Mouse (Mus musculus) R1 (cell line): ENCODE measurements around the gene Crtc2.
"Not testable (repeated sequence)": the region's sequence is repeated elsewhere in the genome, so short reads cannot be mapped to it uniquely, and the experiment has no call there.

ENCODE experiments used
- DNase-seq: peaks from one replicate; pipeline ENCODE4 v3.0.0-alpha.2; 2018; ENCODE audit warnings: low read depth, low spot score

Gene Crtc2

DNA sequence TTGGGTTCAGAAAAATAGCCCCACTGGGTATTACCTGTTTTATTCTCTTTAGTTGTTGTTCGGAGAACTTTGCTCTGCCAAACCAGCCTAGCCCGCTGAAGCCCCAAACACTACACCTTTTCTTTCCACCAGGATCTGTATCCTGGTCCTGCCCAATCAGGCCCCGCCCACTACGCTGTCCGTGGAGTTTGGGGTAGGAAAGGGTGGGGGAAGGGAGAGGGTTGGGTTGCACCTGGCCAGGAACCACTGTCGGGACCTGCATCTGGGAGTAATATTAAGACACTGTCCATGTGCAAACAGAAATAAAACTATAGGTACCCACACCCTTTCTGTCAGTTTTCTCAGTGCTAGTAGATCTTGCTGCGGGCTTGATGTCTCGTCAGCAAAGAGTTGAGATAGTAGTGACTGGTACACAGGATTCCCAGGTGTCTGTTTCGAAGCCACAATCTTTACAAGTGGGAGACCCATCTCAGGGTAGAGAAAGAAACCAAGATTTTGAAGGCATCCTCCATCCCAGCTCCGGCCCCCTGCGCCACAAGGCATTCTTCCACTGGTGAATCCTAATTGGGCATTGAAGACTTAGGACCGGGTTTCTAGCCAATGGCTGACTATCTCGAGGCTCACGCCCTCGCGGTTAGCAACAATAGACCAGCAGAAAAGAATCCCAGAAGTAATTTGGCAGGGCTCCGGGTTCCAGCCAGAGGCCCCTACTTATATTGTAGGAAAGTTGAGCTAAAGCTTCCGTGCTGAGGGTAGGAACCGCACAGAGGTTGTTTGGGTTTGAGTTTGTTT is 10.8 kb upstream of the Crtc2 start, which contains the start of gene Creb3l4:
Gene Creb3l4 (minus strand): TSS at position 529 of the 792 bp plus-strand sequence.
- peak; percentile 92 for DNase-seq

DNA sequence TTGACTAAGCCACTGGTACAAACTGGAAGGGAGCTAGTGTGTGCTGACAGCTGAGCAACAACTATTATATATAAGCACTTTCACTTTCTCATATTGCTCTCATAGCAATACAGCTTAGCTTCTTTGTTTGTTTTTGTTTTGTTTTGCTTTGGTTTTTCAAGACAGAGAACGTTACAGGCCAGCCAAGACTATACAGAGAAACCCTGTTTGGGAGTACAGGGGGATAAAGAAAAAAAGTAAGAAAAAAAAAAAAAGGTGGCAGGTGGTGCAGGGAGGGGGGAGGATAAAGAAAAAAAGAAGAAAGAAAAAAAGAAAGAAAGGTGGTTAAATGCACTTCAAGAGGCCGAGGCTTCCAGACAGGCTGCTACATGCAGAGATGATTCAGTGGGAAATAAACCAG is 8.6 kb upstream of the Crtc2 start:
- no peak for DNase-seq

DNA sequence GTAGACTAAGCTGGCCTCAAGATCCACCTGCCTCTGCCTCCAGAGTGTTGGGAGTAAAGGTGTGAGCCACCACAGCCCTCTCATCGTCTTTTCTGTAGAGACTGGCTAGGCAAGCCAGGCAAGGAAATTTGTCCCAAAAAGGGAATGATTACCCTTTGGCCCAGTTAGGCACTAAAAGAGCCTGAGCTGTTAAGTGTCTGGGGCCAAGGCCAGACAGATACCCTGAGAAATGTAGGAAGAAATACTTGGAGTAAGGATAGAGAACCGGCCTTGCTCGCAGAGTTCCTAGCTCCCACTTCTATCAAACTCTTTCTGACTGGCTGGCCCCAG is 6.4 kb upstream of the Crtc2 start:
- no peak for DNase-seq

DNA sequence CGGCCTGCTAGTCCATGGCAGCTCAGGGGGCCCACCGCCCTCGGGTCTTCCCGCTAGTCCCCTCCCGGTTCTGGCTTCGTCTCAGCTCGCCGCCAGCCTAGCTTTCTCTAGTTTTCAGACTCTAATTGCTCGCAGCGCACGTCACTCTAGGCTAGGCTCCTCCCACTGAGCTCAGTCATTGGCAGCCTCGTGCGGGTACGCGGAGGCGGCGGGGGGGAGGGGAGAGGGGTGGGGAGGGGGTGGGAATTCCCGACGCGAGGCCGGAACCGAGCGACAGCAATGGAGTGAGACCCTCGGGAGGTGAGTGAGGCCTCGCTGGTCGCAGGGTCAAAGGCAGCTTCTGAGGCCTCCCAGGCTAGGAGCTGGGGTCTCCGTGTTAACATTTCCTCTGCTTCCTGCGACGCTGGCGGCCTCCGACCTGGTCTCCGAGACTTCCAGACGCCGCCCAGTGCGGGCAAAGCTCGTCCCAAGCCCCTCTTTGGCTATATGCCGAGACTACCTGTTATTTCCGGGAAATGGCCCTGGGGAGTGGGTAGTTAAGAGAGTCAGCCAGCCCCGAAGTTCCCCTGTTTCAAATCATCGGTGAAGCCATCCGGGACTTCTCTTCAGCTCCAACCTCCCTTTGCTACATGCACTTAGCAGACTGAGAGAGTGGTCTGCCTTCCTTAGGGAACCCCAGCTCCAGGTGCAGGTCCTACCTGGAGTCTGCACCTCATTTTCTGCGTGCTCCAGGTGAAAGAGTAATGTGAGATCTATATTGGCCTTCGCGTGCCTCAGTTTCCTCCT is 5.8 kb upstream of the Crtc2 start, which contains the start of gene Slc39a1:
Gene Slc39a1 (plus strand): TSS at position 213 of the 786 bp plus-strand sequence.
- DNase-seq, result peak; percentile 97

DNA sequence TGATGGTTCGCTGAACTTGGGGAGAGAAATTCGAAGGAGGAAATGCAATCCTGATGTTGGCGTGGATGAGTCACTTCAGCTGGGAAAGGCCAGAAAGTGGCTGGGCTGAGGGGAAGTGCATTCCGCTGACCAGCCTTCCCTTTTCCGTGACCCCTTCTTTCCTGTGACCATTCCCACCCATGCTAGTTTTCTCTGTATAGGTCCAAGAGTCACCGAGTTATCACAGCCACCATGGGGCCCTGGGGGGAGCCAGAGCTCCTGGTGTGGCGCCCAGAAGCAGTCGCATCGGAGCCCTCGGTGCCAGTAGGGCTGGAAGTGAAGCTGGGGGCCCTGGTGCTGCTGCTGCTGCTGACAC is 5.2 kb upstream of the Crtc2 start:
- no peak for DNase-seq

DNA sequence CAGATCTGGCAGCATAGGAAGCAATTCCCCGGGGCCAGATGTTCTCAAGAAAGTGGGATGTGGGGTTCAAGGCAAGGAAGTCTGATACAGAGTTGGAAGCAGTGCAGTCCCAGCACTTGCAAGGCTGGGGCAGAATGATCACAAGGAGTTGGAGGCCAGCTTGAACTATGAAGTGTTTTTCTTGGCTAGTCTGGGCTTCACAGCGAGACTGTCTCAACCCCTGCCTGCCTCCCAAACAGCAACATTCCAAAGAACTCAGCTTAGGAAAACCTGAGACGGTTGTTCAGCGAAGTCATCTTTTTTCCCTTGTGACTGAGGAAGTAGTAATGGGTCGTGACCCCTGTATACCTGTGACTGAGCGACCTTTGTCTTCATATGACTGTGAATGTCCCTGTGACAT is 3.2 kb upstream of the Crtc2 start:
- no peak for DNase-seq

DNA sequence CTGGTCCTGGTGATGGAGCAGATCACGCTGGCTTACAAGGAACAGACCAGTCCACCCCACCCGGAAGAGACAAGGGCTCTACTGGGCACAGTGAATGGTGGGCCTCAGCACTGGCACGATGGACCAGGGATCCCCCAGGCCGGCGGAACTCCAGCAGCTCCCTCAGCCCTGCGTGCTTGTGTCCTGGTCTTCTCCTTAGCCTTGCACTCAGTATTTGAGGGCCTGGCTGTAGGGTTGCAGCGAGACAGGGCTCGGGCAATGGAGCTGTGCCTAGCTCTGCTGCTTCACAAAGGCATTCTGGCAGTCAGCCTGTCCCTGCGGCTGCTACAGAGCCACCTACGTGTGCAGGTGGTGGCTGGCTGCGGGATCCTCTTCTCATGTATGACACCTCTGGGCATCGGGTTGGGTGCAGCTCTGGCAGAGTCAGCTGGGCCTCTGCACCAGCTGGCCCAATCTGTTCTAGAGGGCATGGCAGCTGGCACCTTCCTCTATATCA is 2.2 kb upstream of the Crtc2 start:
- not testable (repeated sequence) for DNase-seq

DNA sequence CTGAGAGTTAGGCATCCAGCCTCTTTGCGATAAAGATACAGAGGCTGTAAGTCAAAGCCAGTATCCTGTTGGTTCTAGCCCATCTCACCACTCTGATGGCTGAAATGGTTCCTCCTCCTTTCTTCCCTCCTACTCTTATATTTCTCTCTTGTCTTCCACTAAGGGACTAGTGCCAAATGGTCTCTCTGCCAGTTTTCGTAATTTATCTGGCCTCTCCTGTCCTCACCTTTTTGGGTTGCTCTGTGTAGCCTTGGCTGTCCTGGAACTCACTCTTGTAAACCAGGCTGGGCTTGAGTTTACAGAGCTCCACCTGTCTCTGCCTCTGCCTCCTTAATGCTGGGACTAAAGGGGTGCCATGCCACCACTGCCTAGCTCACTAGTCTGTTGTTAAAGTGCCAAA is 1.3 kb upstream of the Crtc2 start:
- DNase-seq, result not testable (repeated sequence)

DNA sequence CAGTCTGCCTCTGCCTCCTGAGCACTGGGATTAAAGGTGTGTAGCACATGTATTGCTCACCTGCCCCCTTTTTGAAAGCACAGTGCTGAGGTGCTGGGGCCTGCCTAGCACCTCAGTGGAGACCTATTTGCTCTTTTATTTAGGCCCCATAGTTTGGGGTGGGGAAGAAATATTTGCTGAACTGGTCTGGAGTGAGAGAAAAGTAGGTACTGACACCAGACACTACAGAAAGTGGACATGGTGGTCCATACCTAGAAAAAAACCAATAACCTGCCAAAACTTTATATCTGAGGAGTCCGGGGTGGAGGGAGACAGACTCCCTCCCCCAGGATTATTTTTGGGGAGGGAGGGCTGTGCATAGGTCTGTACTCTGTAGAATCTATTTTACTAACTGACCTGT is 789 bp upstream of the Crtc2 start:
- DNase-seq, result not testable (repeated sequence)

DNA sequence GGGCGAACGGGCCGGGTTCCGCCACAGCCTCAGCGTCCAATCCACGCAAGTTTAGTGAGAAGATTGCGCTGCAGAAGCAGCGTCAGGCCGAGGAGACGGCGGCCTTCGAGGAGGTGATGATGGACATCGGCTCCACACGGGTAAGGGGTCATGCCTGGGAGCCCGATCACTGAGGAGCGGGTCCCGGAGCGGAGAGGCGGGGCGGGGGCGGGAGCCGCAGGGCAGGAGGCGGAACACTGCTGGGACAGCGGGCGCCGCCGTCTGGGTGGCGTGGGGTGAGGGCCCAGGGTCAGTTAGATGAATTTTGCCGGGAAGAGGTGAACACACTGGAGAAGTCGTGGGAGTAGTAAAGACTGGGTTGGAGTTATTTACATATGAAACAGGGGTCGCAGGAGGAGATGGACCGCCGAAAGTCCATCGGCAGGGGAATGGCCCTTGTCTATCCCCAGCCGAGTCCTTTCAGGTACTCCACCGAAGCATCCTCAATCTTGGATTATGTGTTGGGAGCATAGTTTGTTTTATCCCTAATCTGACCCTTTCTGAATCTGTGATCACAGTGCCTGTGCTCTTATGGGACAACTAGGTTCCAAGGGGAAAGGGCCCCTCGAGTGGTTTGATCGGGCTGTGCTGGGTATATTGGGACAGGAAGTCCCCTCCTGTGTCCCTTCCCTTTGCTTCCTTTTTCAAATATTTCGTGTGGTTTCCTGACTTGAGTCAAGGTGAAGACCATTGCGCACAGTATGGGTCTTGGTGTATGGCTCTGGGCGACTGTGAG is 643 bp downstream of the Crtc2 start:
- peak; percentile 49 for DNase-seq

DNA sequence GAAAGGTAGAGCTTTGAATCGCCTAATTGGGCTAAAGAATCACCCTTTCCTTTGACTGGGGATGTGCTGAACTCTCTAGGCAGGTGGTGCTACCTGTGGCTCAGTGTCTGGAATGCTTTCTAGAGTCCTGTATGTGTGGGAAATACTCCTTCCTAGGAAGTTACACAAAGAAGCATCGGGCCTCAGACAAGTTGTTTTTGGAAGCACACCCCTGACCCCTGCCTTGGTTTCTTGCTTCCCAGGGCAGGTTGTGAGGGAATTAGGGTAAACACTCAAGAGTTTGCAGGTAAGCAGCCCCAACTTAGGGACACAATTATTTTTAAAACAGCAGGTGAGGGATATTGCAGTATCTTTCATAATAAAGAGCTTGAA is 1.2 kb downstream of the Crtc2 start:
- peak; percentile 28 for DNase-seq

DNA sequence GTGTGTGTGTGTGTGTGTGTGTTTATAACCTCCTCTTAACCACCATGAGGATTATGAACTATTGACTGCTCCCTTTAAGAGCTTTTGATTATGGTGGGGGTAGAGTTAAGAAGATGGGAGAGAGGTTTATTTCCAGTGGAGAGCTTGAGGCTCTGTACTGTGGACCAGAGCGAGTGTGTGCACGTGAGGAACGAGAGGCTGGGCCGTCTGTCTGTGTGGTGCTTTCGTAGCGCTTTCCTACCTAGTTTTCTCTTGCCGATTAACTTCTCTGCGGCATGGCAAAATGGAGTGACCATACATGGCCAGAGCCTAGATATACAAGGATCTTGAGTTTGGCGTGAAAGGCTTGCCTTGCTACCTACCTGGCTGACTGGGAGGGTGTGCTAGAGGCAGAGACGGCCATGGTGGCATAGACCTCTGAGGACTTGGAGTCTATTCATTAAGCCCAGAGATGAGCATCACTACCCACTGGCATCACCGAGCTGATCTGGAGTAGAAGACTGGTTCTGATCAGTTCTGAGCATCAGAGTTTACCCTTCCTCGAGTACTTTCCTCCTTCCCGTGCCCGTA is 1.9 kb downstream of the Crtc2 start:
- DNase-seq, result no peak

DNA sequence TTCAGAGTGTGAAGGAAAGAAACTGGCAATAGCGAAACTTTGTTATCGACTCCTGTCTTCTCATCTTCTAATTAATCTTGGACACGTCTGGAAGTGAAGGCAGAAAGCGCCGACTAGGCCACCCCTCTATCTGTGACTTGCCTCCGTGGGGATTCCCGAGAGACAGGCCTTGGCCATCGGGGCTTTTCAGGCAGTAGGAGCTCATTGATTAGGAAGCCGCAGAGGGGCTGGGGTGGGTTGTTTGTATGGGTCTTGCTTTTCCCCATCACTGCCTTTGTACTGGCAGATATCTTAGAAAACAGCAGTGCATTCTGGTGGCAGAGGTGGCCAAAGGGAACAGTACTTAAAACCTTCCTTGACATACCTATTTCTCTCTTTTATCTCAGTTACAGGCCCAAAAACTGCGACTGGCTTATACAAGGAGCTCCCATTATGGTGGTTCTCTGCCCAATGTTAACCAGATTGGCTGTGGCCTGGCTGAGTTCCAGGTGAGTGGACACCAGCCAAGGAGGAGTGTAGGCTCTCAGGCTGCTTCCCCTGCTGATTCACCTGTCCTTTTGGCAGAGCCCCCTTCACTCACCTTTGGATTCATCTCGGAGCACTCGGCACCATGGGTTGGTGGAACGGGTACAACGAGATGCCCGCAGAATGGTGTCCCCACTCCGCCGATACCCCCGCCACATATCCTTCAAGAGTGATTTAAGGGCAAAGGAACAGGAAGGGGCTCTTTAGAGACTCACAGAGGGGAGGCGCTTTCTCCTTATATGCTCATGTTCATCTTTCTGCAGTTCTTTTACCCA is 3.0 kb downstream of the Crtc2 start:
- DNase-seq, result no peak

DNA sequence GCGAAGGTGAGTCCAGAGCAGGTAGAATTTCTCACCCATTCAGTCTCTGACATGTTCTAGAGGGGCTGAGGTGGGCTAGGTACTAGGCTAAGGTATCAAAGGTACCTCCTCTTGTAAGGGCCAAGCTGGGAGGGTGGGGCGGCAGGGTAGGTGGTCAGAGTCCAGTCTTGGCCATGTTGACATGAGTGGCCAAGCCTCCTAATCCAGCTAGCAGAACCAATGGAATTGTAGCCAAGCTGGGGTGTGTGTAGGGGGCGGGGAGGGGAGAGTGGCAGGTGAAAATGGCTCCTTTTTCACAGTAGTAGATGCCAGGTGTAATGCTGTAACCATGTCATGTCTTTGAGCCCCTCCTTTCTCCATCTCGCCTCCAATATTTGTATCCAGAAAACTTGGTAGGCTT is 4.6 kb downstream of the Crtc2 start:
- DNase-seq, result no peak

DNA sequence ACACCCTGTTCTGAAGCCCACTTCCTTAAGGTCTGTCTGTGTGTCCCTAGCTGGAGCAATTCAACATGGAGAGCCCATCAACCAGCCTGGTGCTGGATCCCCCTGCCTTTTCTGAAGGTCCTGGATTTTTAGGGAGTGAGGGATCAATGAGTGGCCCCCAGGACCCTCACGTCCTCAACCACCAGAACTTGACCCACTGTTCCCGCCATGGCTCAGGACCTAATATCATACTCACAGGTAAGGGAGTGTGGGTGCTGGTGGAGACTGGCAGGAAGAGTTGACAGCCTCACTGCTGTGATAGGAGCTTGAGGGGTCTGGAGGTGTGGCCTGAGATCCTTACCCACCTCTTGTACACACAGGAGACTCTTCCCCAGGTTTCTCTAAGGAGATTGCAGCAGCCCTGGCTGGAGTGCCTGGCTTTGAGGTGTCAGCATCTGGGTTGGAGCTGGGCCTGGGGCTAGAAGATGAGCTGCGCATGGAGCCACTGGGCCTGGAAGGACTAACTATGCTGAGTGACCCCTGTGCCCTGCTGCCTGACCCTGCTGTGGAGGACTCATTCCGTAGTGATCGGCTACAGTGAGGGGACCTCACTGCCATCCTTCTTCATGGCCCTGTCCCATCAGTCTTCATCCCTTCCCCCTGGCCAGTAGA is 9.3 kb downstream of the Crtc2 start:
- DNase-seq, result no peak

DNA sequence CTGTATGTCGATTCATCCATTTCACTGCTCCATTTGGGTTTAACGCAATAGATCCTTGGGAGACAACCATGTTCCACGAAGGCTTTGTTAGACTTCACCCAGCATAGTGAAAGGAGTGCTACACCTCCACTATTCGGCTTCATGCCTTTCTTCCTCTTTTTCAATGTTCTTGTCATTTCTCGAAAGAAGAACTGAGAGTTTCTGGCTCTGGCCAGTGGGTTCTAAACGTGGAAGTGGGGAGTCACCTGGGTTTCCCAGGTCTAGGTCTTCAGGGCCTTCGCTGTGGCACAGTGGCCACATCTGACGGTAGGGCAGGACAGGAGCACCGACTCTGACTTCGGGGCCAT is 10.7 kb downstream of the Crtc2 start:
- no peak for DNase-seq

DNA sequence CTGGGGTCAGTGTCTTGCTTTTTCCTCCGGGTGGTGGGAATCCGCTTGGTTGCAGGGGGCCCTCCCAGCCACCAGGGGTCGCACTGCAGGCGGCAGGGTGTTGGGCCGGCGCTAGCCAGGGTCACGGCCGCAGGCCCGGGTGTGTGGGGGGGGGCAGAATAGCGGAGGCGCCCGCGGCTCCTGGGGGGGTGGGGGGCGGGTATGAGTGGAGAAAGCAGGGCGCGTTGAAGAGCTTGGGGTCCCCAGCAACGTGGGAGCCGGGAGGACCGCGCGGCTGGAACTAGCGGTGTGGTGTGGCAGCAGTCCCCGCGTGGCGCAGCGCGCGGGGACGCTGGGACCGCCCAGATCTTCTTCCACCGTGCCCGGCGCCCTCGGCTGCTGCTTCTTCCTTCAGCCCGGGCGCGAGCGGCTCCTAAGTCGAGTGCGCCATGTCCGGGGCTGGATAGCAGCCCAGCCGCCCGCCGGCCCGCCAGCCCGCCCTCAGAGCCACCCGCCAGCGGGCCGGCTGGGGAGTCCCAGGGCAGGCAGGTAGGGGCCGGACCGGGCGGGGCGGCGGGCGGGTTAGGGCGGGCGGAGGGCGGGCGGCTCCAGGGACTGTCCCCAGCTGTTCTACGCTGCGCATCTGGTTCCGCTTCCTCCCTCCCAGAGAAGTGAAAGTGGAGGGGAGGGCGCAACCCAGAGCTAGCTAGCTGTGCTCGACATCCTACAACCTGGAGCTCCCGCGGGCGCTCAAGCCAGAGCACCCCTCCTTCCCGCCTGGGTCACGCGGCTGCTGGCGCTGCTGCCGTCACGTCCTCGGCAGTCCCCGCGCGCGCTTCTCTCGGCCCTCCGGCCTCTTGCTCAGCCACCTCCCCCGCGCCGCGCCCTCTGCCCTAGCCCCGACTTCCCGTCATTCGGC is 11.3 kb downstream of the Crtc2 start, which contains the start of gene Dennd4b:
Gene Dennd4b (plus strand): TSS at position 152 of the 898 bp plus-strand sequence.
- DNase-seq, result peak; percentile 92

DNA sequence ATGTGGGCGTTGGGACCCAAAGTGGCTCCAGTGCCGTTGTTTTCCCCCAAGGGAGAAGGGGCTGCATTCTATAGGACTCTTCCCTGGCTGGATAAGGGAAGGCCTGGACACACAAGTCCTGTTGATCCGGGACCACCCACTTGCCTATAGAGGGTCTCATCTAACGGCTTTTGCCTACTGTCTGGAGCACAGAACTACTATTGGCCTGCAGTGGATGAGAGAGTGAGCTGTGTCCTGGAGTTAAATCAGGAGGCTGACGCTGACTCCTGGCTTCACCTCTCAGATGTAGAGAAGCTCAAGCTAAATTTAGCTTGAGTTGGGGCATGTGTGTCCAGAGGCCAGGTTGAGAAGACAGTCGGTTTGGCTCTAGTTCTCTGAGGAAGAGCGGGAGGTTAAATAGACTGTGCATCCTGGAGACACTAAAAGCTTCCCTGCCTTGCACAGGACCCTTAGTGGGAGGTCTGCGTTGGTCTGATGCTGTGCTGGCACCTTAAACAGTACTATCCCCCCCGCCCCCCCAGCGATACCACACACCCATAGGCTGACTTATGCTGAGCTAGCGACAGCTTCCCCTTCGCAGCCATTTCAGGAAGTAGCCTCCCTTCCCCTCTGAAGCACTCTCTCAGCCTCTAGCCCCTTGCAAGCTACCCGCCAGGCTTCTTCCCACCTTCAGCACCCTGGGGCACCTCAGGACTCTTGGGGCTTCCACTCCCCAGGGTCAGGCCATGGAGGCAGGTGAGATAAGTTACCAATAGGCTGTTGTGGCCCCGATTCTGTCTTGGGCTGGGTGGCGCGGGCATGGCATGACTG is 12.2 kb downstream of the Crtc2 start:
- peak; percentile 20 for DNase-seq
